Mouse (Mus musculus): Measurements from ENCODE around the gene Id3.

GRCm38 (mm10) chr4:136127670-136128069 lies 15.6 kb upstream of the Id3 start:
- no peak for TF ChIP-seq CTCF (IDR thresholded peaks at IDR 0.05; ENCODE audit: borderline replicate concordance, control insufficient read depth, extremely low read depth, insufficient read depth, low read length, poor library complexity)
- TF ChIP-seq POLR2A (IDR thresholded peaks at IDR 0.05; ENCODE audit: control insufficient read depth, extremely low read depth, insufficient read depth, low read length, poor library complexity) = no peak
